Mouse (Mus musculus) cerebellum, postnatal 4 days (tissue): Measurements from ENCODE around the gene Klk13.
A peak's percentile ranks its signal among the peaks of the same experiment; 100 is the strongest.

Experiments used
- DNase-seq, 2 experiments: peaks; one replicate each; pipeline ENCODE4 v3.0.0; 2022; ENCODE audit warnings: low spot score in 2 of 2, mixed read lengths in 1 of 2

Gene Klk13

GRCm38 (mm10) chr7:43771916-43772315, 59.5 kb downstream of the Klk13 start:
- no peak for DNase-seq

- peak in 1 of 2 experiments; percentile 13 for DNase-seq
Observed at GRCm38 (mm10) chr7:43772901-43773300, 60.5 kb downstream of the Klk13 start.

GRCm38 (mm10) chr7:43774364-43774763, 62.0 kb downstream of the Klk13 start, which contains the start of gene Klk11:
Klk11 (plus strand) TSS chr7:43774604.
- DNase-seq, result no peak

GRCm38 (mm10) chr7:43774802-43775201, 62.4 kb downstream of the Klk13 start:
- no peak for DNase-seq

GRCm38 (mm10) chr7:43775311-43776057, 63.1 kb downstream of the Klk13 start:
- DNase-seq, result no peak

GRCm38 (mm10) chr7:43776506-43776905, 64.1 kb downstream of the Klk13 start:
- DNase-seq, result no peak
